Mouse (Mus musculus) intestine, postnatal 0 days (tissue): Measurements from ENCODE around the gene Gm43951. TPM values are rescaled to one million over a fixed set of nuclear protein-coding genes. Genes with fewer than 3 reads are reported as not detected.
"Not testable (repeated sequence)": the region's sequence is repeated elsewhere in the genome, so short reads cannot be mapped to it uniquely, and the experiment has no call there.

Experiments used
- ATAC-seq: fragments of 200-750 bp; cut with Nextera tagmentation; 2 replicates; pipeline ENCODE4 v1.8.0; 2017; ENCODE audit warnings: mild to moderate bottlenecking, moderate TSS enrichment, moderate library complexity
- H3K27ac ChIP-seq: fragments of 300-500 bp; sonication (generic); 2 replicates; pipeline ENCODE4 v1.5.1; 2014; ENCODE audit warnings: mild to moderate bottlenecking, low read depth, low read length, moderate library complexity
- H3K27me3 ChIP-seq: fragments of 300-500 bp; sonication (generic); replicated peaks from 2 replicates; pipeline ENCODE4 v1.6.1; 2014; ENCODE audit warnings: low read length, mixed read lengths; ENCODE audit not compliant: control insufficient read depth, insufficient read depth
- H3K36me3 ChIP-seq: fragments of 300-500 bp; sonication (generic); 2 replicates; pipeline ENCODE4 v1.6.1; 2014; ENCODE audit warnings: mild to moderate bottlenecking, moderate library complexity; ENCODE audit not compliant: control insufficient read depth, insufficient read depth
- H3K4me1 ChIP-seq: fragments of 300-500 bp; sonication (generic); replicated peaks from 2 replicates; pipeline ENCODE4 v1.6.1; 2014; ENCODE audit warnings: antibody characterized with exemption, low read length, mixed read lengths; ENCODE audit not compliant: control insufficient read depth, insufficient read depth
- H3K4me2 ChIP-seq: fragments of 300-500 bp; sonication (generic); replicated peaks from 2 replicates; pipeline ENCODE4 v1.6.1; 2014; ENCODE audit warnings: low read depth, mild to moderate bottlenecking, moderate library complexity
- H3K4me3 ChIP-seq: fragments of 300-500 bp; sonication (generic); 2 replicates; pipeline ENCODE4 v1.5.1; 2014; ENCODE audit warnings: low read depth, low read length
- H3K9ac ChIP-seq: fragments of 300-500 bp; sonication (generic); 2 replicates; pipeline ENCODE4 v1.6.1; 2014; ENCODE audit warnings: mild to moderate bottlenecking, low read depth, low read length
- H3K9me3 ChIP-seq: fragments of 300-500 bp; sonication (generic); 2 replicates; pipeline ENCODE4 v1.6.1; 2016; ENCODE audit warnings: mixed run types; ENCODE audit not compliant: control insufficient read depth
- CTCF ChIP-seq: sonication (generic); IDR thresholded peaks from 2 replicates; pipeline ENCODE4 v1.5.1; 2016; ENCODE audit warnings: low read depth, mild to moderate bottlenecking, control low read depth, antibody characterized with exemption, moderate library complexity
- WGBS: fragments of 180-500 bp; shearing (Covaris S2); extraction: QIAGEN DNeasy Blood & Tissue Kit; methylation state at CpG from one replicate; pipeline ENCODE4 v1.1.7; 2014; 5-methylcytosine and 5-hydroxymethylcytosine counted together
- polyA plus RNA-seq: library from polyadenylated mRNA; unstranded; fragments of >200 nt; fragmentation: Nextera tagmentation; extraction: Ambion mirVana; gene quantifications from 2 replicates; pipeline ENCODE4 v1.2.1, GENCODE M21; 2015

Gm43951 gene
- polyA plus RNA-seq, 1 experiment from 2014 or later = not detected

GRCm38 (mm10) chr11:72184252-72184651 lies 22.4 kb downstream of the Gm43951 start:
- WGBS = 62% methylated on average over 4 of the region's 4 CpGs
- no peak overlapping the region for H3K9ac ChIP-seq
- ATAC-seq = no peak
- H3K27me3 ChIP-seq = no peaks in the 10 kb centered on the region
- no peak overlapping the region for H3K4me2 ChIP-seq
- no peak overlapping the region for H3K27ac ChIP-seq
- no peak for TF ChIP-seq CTCF
- peaks cover 33% of the 10 kb centered on the region for H3K36me3 ChIP-seq
- H3K4me3 ChIP-seq = no peak overlapping the region
- H3K9me3 ChIP-seq = no peaks in the 10 kb centered on the region
- H3K4me1 ChIP-seq = no peaks in the 10 kb centered on the region

GRCm38 (mm10) chr11:72181136-72181535 lies 25.5 kb downstream of the Gm43951 start:
- TF ChIP-seq CTCF = no peak
- H3K36me3 ChIP-seq = peaks cover 35% of the 10 kb centered on the region
- no peak overlapping the region for H3K4me3 ChIP-seq
- no peaks in the 10 kb centered on the region for H3K27me3 ChIP-seq
- no peak overlapping the region for H3K4me2 ChIP-seq
- H3K4me1 ChIP-seq = no peaks in the 10 kb centered on the region
- 88% methylated on average over 4 of the region's 4 CpGs for WGBS
- no peak for ATAC-seq
- H3K9me3 ChIP-seq = no peaks in the 10 kb centered on the region
- H3K27ac ChIP-seq = no peak overlapping the region
- H3K9ac ChIP-seq = no peak overlapping the region

GRCm38 (mm10) chr11:72180556-72180955 lies 26.1 kb downstream of the Gm43951 start:
- no peaks in the 10 kb centered on the region for H3K4me1 ChIP-seq
- no peak overlapping the region for H3K4me2 ChIP-seq
- ATAC-seq = no peak
- WGBS = 92% methylated on average over 5 of the region's 5 CpGs
- H3K4me3 ChIP-seq = no peak overlapping the region
- peaks cover 40% of the 10 kb centered on the region for H3K36me3 ChIP-seq
- no peak overlapping the region for H3K27ac ChIP-seq
- no peak overlapping the region for H3K9ac ChIP-seq
- no peak for TF ChIP-seq CTCF
- H3K27me3 ChIP-seq = no peaks in the 10 kb centered on the region
- H3K9me3 ChIP-seq = no peaks in the 10 kb centered on the region

- no peak for ATAC-seq
- no peaks in the 10 kb centered on the region for H3K4me1 ChIP-seq
- H3K27me3 ChIP-seq = no peaks in the 10 kb centered on the region
- no peaks in the 10 kb centered on the region for H3K9me3 ChIP-seq
- no peak overlapping the region for H3K4me3 ChIP-seq
- H3K36me3 ChIP-seq = peaks cover 53% of the 10 kb centered on the region
- no peak overlapping the region for H3K9ac ChIP-seq
- 79% methylated on average over 3 of the region's 3 CpGs for WGBS
- no peak for TF ChIP-seq CTCF
- no peak overlapping the region for H3K4me2 ChIP-seq
- H3K27ac ChIP-seq = no peak overlapping the region
Measured at GRCm38 (mm10) chr11:72176553-72176952, 30.1 kb downstream of the Gm43951 start.

GRCm38 (mm10) chr11:72175966-72176365 lies 30.7 kb downstream of the Gm43951 start:
- ATAC-seq = no peak
- WGBS = 92% methylated on average over 5 of the region's 5 CpGs
- no peak overlapping the region for H3K4me3 ChIP-seq
- H3K9me3 ChIP-seq = no peaks in the 10 kb centered on the region
- no peak overlapping the region for H3K9ac ChIP-seq
- no peaks in the 10 kb centered on the region for H3K27me3 ChIP-seq
- H3K27ac ChIP-seq = no peak overlapping the region
- H3K36me3 ChIP-seq = peaks cover 48% of the 10 kb centered on the region
- no peaks in the 10 kb centered on the region for H3K4me1 ChIP-seq
- no peak overlapping the region for H3K4me2 ChIP-seq
- TF ChIP-seq CTCF = no peak

GRCm38 (mm10) chr11:72174721-72175120 lies 31.9 kb downstream of the Gm43951 start:
- H3K27me3 ChIP-seq = no peaks in the 10 kb centered on the region
- no peak overlapping the region for H3K27ac ChIP-seq
- H3K36me3 ChIP-seq = peaks cover 53% of the 10 kb centered on the region
- no peak overlapping the region for H3K9ac ChIP-seq
- H3K4me3 ChIP-seq = no peak overlapping the region
- no peak overlapping the region for H3K4me2 ChIP-seq
- no peaks in the 10 kb centered on the region for H3K4me1 ChIP-seq
- no peak for TF ChIP-seq CTCF
- no peaks in the 10 kb centered on the region for H3K9me3 ChIP-seq
- 92% methylated on average over 6 of the region's 6 CpGs for WGBS
- no peak for ATAC-seq

GRCm38 (mm10) chr11:72173506-72173905 lies 33.1 kb downstream of the Gm43951 start:
- no peak overlapping the region for H3K4me2 ChIP-seq
- H3K36me3 ChIP-seq = peaks cover 53% of the 10 kb centered on the region
- H3K4me1 ChIP-seq = no peaks in the 10 kb centered on the region
- no peak for TF ChIP-seq CTCF
- no peak overlapping the region for H3K9ac ChIP-seq
- no peak overlapping the region for H3K27ac ChIP-seq
- no peaks in the 10 kb centered on the region for H3K27me3 ChIP-seq
- no peak for ATAC-seq
- WGBS = 90% methylated on average over 5 of the region's 5 CpGs
- no peak overlapping the region for H3K4me3 ChIP-seq
- H3K9me3 ChIP-seq = no peaks in the 10 kb centered on the region

DNA sequence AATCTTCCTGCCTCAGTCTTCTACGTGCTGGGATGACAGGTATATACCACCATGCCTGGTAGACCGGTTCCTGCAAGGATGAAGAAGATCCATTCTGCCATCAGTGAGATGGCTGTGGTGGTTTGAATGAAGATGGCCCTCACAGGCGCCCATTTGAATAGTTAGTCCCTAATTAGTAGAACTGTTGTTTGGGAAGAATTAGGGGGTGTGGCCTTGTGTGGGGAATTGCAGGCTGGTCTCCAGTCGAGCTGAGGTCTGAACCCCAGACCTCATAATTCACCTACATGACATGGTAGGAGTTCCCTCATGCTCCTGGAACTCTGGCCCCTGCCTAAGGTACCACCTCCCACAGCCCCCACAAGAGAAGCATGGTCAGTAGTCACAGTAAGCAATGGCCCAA lies 34.7 kb downstream of the Gm43951 start:
- not testable (repeated sequence) for ATAC-seq, H3K9me3 ChIP-seq, H3K4me1 ChIP-seq, H3K9ac ChIP-seq, H3K4me2 ChIP-seq, H3K27ac ChIP-seq, H3K27me3 ChIP-seq, H3K4me3 ChIP-seq
- H3K36me3 ChIP-seq = peaks cover 40% of the 10 kb centered on the region
- 79% methylated on average over 4 of the region's 4 CpGs for WGBS
